Comparison of ENCODE assay signal across 7 mouse cellular contexts in genomic region chrX:74135263-74135662, GRCm38 (mm10). TPM values are rescaled to one million over a fixed set of nuclear protein-coding genes. Genes with fewer than 3 reads are reported as not detected.
DNase-seq lines count a peak whose midpoint lies in the region; ATAC-seq and TF ChIP-seq lines count a peak whose summit lies in the region.
"Not testable (repeated sequence)": the region's sequence is repeated elsewhere in the genome, so short reads cannot be mapped to it uniquely, and the experiment has no call there.

Gene Mecp2, minus strand, starts transcription at chrX:74135363.

- not testable (repeated sequence) for H3K36me3 ChIP-seq in forebrain, embryonic 12.5 days (replicated peaks); heart, adult 2 months (ENCODE audit: control insufficient read depth, insufficient read depth, low read length); hindbrain, embryonic 12.5 days; lung, embryonic 15.5 days; neural tube, embryonic 11.5 days (ENCODE audit: control insufficient read depth, insufficient read depth, low read length)

- 31% methylated on average over 1 of the region's 1 CpGs for WGBS in bone marrow, adult 2 months
- 32% methylated on average over 1 of the region's 1 CpGs for WGBS in forebrain, embryonic 12.5 days
- WGBS in heart, adult 2 months, result 24% methylated on average over 1 of the region's 1 CpGs
- WGBS in hindbrain, embryonic 12.5 days, result 18% methylated on average over 1 of the region's 1 CpGs
- WGBS in lung, embryonic 15.5 days, result 18% methylated on average over 1 of the region's 1 CpGs
- 28% methylated on average over 1 of the region's 1 CpGs for WGBS in neural tube, embryonic 11.5 days

- DNase-seq in heart, adult 2 months; layer of hippocampus, postnatal 25 days (ENCODE audit: extremely low spot score in 1 of 2, low spot score in 1 of 2); neural tube, embryonic 11.5 days (ENCODE audit: low spot score): not testable (repeated sequence)

- H3K4me3 ChIP-seq in bone marrow, adult 2 months (replicated peaks; ENCODE audit: control insufficient read depth, low read depth, low read length); forebrain, embryonic 12.5 days (replicated peaks); heart, adult 2 months; hindbrain, embryonic 12.5 days; lung, embryonic 15.5 days; neural tube, embryonic 11.5 days (ENCODE audit: low read depth, low read length): not testable (repeated sequence)

- not testable (repeated sequence) for TF ChIP-seq EP300 in heart, adult 2 months (IDR thresholded peaks at IDR 0.05; ENCODE audit: insufficient read depth, low read depth, low read length)

- ATAC-seq in forebrain, embryonic 12.5 days (ENCODE audit: low FRiP score); hindbrain, embryonic 12.5 days (ENCODE audit: low FRiP score); lung, embryonic 15.5 days (ENCODE audit: borderline replicate concordance, extremely low read depth, low FRiP score, low TSS enrichment); neural tube, embryonic 11.5 days (ENCODE audit: insufficient read depth, low FRiP score, low TSS enrichment): not testable (repeated sequence)

- not testable (repeated sequence) for TF ChIP-seq CTCF in bone marrow, adult 2 months (IDR thresholded peaks at IDR 0.05; ENCODE audit: control insufficient read depth, insufficient read depth, low read length); heart, adult 2 months (IDR thresholded peaks at IDR 0.05)

- intact Hi-C loops in heart, adult 2 months (cut with DNase I), result not testable (repeated sequence)

- H3K4me1 ChIP-seq in bone marrow, adult 2 months (ENCODE audit: control insufficient read depth, insufficient read depth, low read length); forebrain, embryonic 12.5 days; heart, adult 2 months (ENCODE audit: control insufficient read depth, insufficient read depth, low read length); hindbrain, embryonic 12.5 days; lung, embryonic 15.5 days; neural tube, embryonic 11.5 days (ENCODE audit: control insufficient read depth, insufficient read depth, low read length): not testable (repeated sequence)

- not testable (repeated sequence) for TF ChIP-seq POLR2A in bone marrow, adult 2 months (IDR thresholded peaks at IDR 0.05; ENCODE audit: borderline replicate concordance, control insufficient read depth, low read depth, low read length); heart, adult 2 months (IDR thresholded peaks at IDR 0.05; ENCODE audit: insufficient read depth, low read depth, low read length)

- H3K27me3 ChIP-seq in forebrain, embryonic 12.5 days; heart, adult 2 months (ENCODE audit: control insufficient read depth, insufficient read depth, low read length); hindbrain, embryonic 12.5 days; lung, embryonic 15.5 days; neural tube, embryonic 11.5 days (ENCODE audit: control insufficient read depth, insufficient read depth, low read length): not testable (repeated sequence)

- H3K27ac ChIP-seq in bone marrow, adult 2 months (ENCODE audit: control insufficient read depth, insufficient read depth, low read depth, low read length, poor library complexity); forebrain, embryonic 12.5 days; heart, adult 2 months; hindbrain, embryonic 12.5 days; lung, embryonic 15.5 days; neural tube, embryonic 11.5 days (ENCODE audit: low read depth, low read length): not testable (repeated sequence)

- not testable (repeated sequence) for H3K9ac ChIP-seq in forebrain, embryonic 12.5 days; heart, adult 2 months (ENCODE audit: low read depth, low read length); hindbrain, embryonic 12.5 days; lung, embryonic 15.5 days; neural tube, embryonic 11.5 days (ENCODE audit: low read length)

- not testable (repeated sequence) for H3K79me2 ChIP-seq in heart, adult 2 months (replicated peaks; ENCODE audit: control insufficient read depth, insufficient read depth, low read length)

- H3K4me2 ChIP-seq in forebrain, embryonic 12.5 days; hindbrain, embryonic 12.5 days (replicated peaks); lung, embryonic 15.5 days; neural tube, embryonic 11.5 days (ENCODE audit: low read depth): not testable (repeated sequence)

- H3K9me3 ChIP-seq in forebrain, embryonic 12.5 days; hindbrain, embryonic 12.5 days (replicated peaks); lung, embryonic 15.5 days; neural tube, embryonic 11.5 days (ENCODE audit: control insufficient read depth, low read length): not testable (repeated sequence)

RNA-seq across cellular contexts. Expression of gene Mecp2, which starts in this region (rescaled TPM):
- polyA plus RNA-seq in bone marrow, adult 2 months (2011; ENCODE audit: insufficient read depth, insufficient read length, low replicate concordance, missing spikeins), result 13.2 and 15.1 TPM in 2 replicates
- polyA plus RNA-seq in forebrain, embryonic 12.5 days (2016; fragmentation: Nextera tagmentation; extraction: Ambion mirVana), result 18.2 and 19.2 TPM in 2 replicates
- total RNA-seq in heart, adult 2 months (2021), result 10 to 100 TPM; 27.0 to 32.6 TPM
- polyA plus RNA-seq in heart, adult 2 months (2012; rRNA removed), result 6.2 and 9.6 TPM in 2 replicates
- 14.9 and 16.7 TPM in 2 replicates for polyA plus RNA-seq in hindbrain, embryonic 12.5 days (2016; fragmentation: Nextera tagmentation; extraction: Ambion mirVana)
- total RNA-seq in layer of hippocampus, postnatal 25 days (2021), result 10 to 100 TPM; 75.6 to 88.8 TPM
- polyA plus RNA-seq in lung, embryonic 15.5 days (2015; fragmentation: Nextera tagmentation; extraction: Ambion mirVana), result 13.1 and 15.1 TPM in 2 replicates
- polyA plus RNA-seq in neural tube, embryonic 11.5 days (2014; fragmentation: Nextera tagmentation; extraction: Ambion mirVana), result 15.6 and 16.2 TPM in 2 replicates
